Mouse (Mus musculus): ENCODE measurements around the gene Nrxn3.

Nrxn3 gene

DNA sequence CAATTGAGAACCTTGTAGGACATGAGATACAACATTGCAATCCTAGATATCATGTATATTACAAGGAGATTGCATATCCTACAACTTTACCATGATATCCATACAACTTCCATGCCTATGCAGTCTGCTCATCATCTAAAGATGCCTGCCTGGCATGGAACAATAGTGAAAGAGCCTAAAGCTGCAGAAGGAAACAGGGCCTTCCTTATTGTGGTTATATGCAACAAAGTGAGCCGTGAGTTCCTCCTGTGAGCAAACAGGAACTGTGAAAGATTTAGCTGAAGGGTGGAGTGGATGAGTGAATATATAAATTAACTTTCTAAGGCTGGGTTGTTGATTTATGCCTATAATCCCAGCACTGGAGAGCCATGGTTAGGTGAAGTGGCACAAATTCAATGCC lies 1373.1 kb downstream of the Nrxn3 start:
- in situ Hi-C loops (cut with MseI, MboI): no loop called here

DNA sequence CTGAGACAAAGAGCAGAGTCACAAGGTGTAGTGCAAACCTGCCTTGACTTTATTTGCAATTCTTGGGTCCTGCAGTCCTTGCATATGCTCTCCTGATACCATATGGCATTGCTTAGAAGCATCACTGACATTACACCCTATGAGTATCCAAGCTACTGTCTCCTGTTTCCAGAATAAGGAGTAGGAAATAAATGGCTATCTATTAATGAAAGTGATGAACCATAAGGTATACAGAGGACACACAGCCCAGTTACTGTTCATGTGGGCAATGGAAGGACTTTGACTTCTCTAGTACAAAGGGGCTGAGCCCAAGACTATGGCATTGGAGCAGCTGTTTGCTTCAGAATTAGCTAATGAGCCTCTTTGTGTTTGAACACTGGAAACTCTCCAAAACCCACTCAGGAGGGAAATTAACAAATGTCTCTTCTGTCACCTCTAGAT lies 1390.7 kb downstream of the Nrxn3 start:
- in situ Hi-C loops (cut with MseI, MboI): no loop called here

DNA sequence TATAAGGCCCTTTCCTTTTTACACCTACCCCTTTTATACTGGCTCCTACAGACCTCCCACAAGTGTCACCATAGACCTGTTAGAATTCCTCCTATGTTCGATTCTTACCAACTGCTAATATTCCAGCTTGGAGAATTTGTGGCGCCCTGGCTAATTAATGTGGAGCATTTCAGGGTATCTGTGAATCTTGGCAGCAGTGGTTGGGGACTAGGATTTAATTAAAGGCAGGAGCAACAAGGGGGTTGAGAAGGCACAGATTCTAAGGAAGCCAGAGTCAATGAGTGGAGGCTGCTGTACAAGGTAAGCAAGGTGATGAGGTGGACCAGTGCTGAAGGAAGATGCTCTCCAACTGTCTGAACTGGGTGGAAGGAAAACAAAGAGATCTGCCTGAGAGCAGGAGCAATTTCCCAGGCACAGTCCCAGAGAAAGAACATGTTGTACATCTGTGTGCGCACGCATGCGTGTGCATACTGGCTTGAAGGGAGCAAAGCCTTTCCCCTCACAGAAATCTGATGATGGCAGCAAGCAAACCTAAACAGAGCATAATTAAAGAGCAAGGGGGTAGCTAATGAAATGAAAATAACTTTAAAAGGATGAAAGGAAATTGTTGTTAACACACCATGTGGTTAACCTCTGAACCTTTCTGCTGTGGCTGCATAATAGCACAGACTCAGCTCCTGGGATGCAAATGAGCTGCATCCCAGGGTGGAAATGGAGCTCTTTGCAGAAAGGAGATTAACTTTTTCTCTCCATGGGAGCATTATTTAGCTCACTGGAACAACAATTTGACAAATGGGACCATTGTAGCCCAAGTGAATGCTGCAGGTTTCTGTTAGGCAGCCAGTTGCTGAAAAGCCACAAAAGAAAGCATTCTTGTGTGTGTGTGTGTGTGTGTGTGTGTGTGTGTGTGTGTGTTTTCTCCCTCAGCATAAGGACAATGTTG lies 1409.5 kb downstream of the Nrxn3 start:
- in situ Hi-C loops (cut with MseI, MboI): no loop called here

DNA sequence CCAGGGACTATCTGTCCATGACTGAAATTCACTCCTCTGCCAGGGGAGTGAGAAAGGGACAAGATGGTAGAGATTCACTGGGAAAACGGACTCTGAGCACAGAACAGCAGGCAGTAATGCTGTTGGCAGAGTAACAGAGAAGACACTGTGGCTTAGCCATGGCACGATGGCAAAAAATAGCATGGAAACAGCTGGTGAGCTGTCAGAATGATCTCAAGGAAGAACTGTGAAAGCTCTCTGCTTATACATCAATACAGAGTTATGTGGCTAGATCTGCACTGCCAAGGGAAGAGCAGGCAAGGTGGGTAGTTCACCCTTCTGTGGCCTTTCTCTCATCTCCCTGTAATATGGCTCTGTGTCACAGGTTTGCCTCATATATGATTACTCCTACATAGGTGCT lies 1419.3 kb downstream of the Nrxn3 start:
- in situ Hi-C loops (cut with MseI, MboI): no loop called here

DNA sequence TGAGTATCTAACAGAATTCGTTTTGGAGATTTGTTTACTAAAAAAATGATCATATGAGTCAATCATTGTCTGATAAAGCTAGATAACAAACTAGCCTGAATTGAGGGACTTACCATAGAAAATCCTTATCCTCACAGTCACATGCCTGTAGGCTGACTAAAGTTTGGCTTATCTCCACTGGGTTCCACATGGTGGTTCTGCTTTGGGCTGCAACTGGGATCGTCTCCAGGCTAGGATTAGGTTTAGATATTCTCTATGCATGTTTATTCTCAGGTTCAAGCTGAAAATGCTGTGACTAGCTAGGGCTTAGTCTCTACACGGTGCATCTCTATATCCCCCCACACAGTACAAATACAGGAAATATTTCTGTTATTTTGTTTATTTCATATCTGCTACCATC lies 1421.6 kb downstream of the Nrxn3 start:
- in situ Hi-C loops (cut with MseI, MboI): no loop called here

DNA sequence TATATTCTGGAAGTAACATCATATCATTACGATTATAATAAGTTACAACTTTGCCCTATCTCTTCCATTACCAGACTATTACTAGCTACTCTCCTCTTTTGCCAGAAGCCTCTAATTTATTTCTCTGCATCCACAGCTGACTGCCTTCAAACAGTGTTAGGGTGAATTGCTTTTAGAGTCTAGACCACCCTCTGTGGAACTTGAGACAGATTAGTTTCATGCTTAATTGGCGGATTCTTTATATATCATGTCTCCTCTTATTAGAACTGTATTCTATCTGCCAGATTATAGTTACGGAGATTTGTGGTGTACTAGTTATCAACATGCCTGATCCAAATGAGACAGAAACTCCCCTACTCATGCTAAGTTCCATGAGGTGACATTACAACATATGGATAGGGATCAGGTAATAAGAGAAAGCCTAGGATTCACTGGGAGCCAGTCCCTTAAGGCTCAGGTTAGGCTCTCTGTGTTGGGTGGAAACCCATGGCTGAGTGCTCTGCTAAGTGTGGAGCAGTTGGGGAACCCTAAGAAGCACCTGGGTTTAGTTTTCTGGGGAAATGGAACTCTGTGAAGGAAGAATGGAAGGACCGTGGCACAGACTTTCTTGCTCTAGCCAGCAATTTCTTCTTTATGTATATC lies 1435.6 kb downstream of the Nrxn3 start:
- in situ Hi-C loops (cut with MseI, MboI): no loop called here

DNA sequence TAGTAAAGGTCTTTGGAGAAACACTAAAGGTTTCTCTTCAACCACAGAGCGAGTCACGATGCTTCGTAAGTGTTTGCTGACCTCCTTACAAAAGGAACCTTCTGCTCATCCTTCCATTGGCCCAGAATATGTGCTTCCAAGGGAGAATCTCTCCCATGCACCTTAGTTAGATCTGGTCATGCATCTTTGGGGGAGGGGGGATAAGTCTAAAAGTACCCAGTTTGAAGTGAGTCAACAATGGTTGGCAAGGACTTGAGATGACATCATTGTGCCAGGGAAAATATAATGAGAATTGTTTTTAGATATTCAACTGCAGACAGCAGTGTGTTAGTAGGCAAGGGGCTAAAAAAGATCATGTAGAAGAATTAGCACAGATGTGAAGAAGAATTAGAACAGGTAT lies 1437.2 kb downstream of the Nrxn3 start:
- in situ Hi-C loops (cut with MseI, MboI): no loop called here

DNA sequence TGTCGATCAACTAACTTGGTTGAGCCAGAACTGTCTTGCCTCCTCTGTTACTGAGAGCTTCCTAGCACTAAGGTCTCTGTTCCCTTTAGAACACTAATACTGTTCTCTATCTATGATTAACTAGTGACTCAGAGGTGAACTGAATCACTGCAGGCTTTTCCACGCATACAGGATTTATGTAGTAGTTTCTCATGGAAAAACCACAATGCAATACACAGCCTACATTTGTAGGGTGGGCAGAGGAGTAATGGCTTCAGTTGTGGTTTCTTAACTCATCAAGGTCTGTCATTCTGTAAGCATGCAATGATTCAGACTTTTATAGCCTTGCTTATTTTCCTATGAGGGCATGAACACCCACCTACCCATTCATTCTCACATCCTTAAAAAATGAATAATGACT lies 1443.4 kb downstream of the Nrxn3 start:
- in situ Hi-C loops (cut with MseI, MboI): no loop called here

DNA sequence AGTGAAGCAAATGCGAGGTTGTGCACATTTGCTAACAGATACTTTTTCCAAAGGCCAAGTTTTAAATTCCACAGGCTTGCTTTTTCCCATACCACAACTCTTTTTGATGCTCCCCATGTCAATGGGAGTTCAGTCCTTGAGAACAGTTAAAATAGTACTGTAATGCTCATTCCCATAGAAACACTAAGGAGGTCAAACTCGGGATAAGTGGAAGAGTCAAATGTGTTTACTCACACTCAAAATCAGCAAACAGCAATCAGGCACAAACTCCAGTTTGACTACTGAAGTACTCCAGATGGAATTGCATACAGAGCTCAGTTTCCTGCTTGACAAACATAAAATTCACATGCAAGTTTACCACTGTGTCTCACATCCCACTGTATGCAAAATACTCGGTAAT lies 1458.9 kb downstream of the Nrxn3 start:
- in situ Hi-C loops (cut with MseI, MboI): no loop called here

DNA sequence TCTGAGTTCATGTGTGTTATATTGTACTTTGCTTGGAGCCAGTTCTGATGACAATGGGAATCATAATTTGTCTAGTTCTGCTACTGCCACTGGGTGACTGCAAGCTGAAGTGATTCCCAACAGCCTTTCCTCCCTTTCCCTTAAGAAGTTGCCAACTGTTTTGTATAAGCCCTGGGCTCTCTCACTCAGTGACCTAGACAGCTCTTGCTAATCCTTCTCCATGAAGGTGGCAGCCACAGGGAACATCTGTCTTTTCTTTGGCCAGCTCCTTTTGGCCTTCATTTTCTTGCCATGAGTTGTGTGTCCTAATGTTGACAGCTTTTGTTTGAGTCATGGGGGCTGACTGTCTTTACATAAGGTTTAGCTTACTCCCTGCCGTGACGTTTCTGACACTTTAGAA lies 1460.3 kb downstream of the Nrxn3 start:
- in situ Hi-C loops (cut with MseI, MboI): no loop called here

DNA sequence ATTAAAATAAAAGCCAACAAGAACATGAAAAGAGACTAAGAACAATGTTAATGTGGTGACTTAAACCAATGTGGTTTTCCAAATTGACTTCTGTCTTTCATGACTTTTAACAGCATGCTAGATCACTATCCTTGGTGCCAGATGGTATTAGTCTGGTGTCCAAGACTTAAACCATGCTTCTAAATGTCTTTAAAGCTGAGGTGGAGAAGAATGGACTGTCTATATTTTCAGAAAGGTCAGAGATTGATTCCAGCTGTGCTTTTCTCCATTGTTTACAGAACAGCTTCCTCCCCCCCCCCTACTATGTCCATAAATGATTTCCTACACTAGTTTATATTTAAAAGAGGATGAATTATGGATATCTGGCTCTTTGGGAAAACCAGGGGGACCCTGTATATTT lies 1473.5 kb downstream of the Nrxn3 start:
- in situ Hi-C loops (cut with MseI, MboI): no loop called here

DNA sequence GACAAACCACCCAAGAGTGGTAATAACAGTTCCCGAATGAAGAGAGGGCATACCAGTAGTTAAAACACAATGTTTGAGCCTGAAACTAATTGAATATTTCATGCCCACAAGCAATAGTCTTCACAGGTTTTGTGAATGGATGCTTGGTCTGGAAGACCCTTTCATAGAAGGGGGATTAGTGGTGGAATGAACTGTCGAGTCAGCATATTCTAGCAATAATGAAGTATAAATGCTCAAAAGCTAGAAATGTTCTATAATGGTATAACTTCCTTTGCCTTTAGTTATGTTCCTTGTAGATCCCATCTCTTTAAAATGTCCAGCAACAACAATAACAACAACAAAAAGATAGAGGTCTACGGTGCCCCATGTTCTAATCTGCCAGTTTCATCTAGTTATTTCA lies 1475.3 kb downstream of the Nrxn3 start:
- in situ Hi-C loops (cut with MseI, MboI): no loop called here

DNA sequence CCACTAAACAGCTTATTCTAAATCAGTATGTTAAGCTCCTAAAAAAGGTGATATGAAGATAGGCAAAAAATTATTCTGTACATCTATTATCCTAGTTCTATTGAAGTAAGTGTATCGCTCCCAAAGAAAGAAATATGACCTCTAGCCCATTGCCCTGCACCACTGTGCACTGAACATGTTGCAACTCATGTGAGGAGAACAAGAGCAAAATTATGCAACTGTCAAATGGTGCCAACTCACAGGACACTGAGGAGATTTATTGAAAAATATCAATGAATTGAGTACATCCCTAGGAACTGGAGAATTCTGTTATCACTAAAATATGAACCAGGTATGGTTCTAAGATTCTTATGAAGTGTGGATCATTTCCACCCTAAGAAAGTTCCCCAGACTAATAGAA lies 1479.8 kb downstream of the Nrxn3 start:
- in situ Hi-C loops (cut with MseI, MboI): no loop called here

DNA sequence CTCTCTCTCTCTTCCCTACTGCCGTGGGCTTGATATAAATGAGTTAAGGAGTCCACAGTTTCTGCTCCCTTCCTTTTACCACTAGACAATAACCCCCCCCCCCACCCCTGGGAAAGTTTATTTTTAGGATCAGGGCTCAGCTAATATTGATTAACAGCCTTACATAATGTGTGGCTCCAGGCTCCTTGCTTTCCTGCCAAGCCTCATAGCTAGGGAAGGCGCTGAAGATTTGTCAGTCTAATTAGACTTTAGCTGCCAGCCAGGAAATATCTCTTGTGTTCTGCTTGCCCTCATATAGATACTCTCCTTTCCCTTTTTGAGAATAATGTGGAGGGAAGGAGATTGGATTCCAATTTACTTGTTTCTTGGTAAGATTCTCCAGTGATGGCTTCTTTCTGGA lies 1488.7 kb downstream of the Nrxn3 start:
- in situ Hi-C loops (cut with MseI, MboI): no loop called here

DNA sequence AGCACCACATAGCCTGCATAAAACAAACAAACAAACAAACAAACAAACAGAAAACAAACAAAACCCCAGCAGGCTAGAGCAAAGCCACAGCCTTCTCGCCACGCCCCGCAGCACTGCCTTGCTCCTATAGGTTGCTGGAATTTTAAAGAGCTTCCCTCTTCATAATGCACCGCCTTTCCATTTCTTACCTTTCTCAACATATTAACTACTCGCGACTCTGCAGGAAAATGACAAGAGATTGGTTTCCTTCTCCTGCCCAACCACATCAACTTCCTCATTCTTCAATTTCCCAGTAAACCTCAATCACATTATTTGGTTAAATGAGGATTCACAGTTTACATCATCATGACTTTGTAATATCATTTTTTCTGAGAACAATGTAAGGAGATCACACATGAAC lies 1494.4 kb downstream of the Nrxn3 start:
- in situ Hi-C loops (cut with MseI, MboI): no loop called here

DNA sequence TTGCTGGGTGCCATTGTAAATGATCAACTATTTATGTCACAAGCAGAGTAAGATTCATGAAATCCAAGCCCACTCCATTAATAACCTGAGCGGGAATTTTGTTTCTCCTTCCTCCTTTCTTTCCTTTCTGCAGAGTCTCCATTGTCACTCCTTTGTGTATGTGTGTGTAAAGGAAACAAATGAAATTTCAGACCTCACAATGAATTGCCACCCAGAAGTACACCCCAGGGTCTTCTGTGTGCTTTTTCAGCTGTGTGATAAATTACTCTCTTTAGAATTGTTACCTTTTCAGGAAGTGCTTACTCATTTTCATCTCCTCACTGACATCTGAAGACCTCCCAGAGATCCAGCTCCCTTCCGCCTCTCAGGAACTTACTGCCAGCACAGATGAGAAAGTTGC lies 1506.4 kb downstream of the Nrxn3 start:
- in situ Hi-C loops (cut with MseI, MboI): no loop called here

DNA sequence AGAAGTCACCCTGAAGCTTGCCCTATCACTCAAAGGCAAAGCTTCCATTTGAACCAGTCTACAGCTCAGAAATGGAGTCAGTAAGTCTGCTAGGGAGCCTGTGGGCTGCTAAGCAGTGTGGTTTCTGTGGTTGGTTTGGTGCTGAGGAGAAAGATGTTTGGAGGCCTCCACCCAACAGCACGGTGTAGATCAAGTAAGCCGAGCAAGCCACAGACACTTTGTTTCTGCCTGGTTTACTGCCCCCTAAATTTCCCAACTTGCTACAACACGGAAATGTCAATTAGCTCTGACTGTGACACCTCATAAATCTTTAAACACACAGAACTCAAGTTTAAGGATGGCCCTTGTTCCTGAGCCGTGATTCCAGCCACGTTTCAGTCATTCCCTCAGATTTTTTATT lies 1513.4 kb downstream of the Nrxn3 start:
- in situ Hi-C loops (cut with MseI, MboI): no loop called here

DNA sequence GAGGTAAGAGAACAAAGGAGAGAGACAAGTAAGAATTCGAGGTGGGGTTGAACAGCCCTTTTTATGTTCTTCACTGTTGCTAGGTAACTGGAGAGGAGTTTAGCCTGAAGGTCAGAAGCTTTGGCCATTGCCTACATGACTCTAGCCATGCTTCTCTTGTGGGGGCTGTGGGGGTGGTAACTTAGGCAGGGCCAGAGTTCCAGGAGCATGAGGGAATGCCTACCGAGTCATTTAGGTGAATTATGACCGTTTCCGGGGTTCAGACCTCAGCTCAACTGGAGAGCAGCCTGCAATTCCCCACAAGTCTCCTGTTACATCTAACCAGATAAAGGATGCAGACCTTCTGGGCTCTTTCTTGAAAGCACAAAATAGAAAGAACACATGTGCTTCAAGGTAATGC lies 1537.6 kb downstream of the Nrxn3 start:
- in situ Hi-C loops (cut with MseI, MboI): no loop called here

DNA sequence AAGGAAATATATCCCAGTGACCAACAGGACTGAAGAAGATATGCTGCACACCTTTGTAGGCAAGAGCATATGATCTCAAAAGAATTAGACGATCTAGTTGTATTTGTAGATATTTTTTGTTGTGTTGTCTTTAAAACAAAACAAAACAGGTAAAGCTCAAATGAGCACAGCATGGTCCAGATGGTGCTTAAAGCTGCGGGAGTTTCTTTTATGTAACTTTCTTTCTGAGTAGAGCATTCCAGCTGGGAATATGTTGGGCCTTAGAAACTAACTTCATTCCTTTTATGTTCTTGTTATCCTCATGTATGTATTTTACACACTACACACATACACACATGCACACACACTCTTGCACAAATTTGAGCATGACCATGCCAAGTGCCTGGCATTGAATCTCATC lies 1545.4 kb downstream of the Nrxn3 start:
- in situ Hi-C loops (cut with MseI, MboI): no loop called here

DNA sequence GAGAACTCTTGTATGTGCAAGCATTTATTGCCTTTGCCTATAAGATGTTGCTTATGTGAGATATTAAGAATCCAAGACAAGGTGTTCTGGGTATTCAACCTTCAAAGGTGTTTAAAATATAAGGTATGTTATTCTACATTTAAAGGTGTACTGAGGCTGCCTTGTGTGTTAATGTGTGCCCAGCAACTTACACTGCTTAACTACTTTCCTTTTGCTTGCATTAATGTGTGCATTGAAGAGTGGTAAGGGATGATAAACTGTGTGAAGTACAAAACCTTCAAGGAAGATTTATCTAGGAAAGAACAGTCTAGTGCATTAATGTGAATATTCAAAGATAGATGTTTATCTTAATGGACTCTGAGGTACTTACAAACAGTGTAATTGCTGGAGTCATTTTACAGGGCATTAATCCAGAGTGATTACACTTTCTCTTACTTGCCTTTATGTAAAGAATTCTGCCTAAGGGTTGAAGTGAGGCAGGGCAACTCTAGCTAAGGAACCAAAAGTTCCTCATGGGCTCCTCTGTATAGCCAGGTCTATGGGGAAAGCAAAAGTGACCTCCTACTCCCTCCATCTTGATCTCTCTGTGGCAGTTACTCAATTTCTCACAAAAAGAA lies 1548.2 kb downstream of the Nrxn3 start:
- in situ Hi-C loops (cut with MseI, MboI): no loop called here

DNA sequence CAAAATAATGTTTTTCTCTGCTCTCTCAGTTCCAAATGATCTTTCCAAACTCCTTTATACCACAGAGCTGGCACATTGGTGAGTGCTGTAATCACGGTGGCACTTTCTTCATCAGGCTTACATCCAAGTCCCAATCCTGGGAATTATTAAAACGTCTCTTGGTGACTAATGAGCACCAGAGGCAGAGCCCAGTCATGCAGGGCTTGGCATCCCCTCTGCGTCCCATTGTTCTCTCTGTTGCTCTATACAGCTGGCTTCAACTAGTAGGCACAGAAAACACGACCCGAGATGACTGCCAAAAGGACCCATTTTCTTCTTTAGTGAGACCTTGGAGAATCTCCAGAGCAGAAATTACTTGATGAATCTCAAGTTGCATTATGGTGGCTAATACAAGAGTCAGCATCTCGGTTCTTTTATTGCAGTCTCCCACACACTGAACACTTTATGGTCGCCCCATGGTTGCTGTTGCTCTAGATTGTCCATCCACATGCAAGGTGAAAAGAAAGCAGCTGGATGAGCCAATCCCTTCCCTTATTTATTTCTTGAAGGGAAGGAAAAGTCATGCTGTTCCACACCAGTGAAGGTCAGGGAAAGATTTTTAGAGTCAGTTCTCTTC lies 1552.1 kb downstream of the Nrxn3 start:
- in situ Hi-C loops (cut with MseI, MboI): no loop called here

DNA sequence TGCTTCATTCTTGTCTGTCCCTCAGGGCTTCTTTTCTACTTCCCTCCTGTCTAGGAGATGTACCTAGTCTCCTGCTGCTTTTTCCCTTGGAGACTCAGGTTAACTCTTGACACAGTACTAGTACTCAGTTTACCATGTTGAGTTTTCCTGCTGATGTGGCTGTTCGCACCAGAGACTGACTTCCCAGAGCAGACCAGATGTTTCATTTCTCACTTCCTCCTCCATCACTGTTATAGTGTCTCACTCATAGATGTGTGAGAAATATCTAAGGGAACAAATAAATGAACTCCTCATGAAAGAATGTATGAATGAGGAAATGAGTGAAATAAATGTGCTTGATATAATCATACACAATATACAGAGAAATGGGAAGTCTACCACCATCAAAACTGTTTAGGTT lies 1558.6 kb downstream of the Nrxn3 start:
- in situ Hi-C loops (cut with MseI, MboI): no loop called here
